Mouse (Mus musculus): ENCODE measurements around the gene Dnmt3l. TPM values are rescaled to one million over a fixed set of nuclear protein-coding genes. Genes with fewer than 3 reads are reported as not detected.
A peak's percentile ranks its signal among the peaks of the same experiment; 100 is the strongest.

The Dnmt3l gene
- polyA plus RNA-seq, 1 experiment from 2014 or later = not detected

- no peak overlapping the region; the same call in 1 of the 2 replicates for H3K9ac ChIP-seq (ENCODE audit: low read length)
Observed at GRCm38 (mm10) chr10:78063122-78063521, 21.4 kb downstream of the Dnmt3l start.

GRCm38 (mm10) chr10:78067226-78067625 is 25.5 kb downstream of the Dnmt3l start:
- Histone ChIP-seq H3K27ac (ENCODE audit: low read depth, low read length) (no peak overlapping the region), H3K4me2 (ENCODE audit: low read depth, low read length, severe bottlenecking) (no peak overlapping the region), H3K9ac (ENCODE audit: low read length) (no peak overlapping the region), H3K36me3 (ENCODE audit: control insufficient read depth, insufficient read depth, low read length) (no peaks in the 10 kb centered on the region), H3K4me1 (replicated peaks; ENCODE audit: control insufficient read depth, insufficient read depth, low read length) (peaks cover 5% of the 10 kb centered on the region; the same call in 1 of the 2 replicates), H3K4me3 (ENCODE audit: low read depth, low read length) (no peak overlapping the region), H3K27me3 (ENCODE audit: control insufficient read depth, insufficient read depth, low read length) (peaks cover 4% of the 10 kb centered on the region; the same call in 1 of the 2 replicates), H3K9me3 (ENCODE audit: control insufficient read depth, low read length) (no peaks in the 10 kb centered on the region)
- WGBS = 39% methylated on average over 4 of the region's 4 CpGs
- ATAC-seq (replicated peaks; ENCODE audit: low FRiP score) (no peak), DNase-seq (ENCODE audit: low spot score) (peak; percentile 60)

More at GRCm38 (mm10) chr10:78063122-78063521, 21.4 kb downstream of the Dnmt3l start:
- no peak overlapping the region for H3K4me3 ChIP-seq (ENCODE audit: low read depth, low read length)
- no peaks in the 10 kb centered on the region for H3K4me1 ChIP-seq (replicated peaks; ENCODE audit: control insufficient read depth, insufficient read depth, low read length)
- H3K9me3 ChIP-seq (ENCODE audit: control insufficient read depth, low read length) = no peaks in the 10 kb centered on the region
- H3K27me3 ChIP-seq (ENCODE audit: control insufficient read depth, insufficient read depth, low read length) = no peaks in the 10 kb centered on the region; the same call in 1 of the 2 replicates
- ATAC-seq (replicated peaks; ENCODE audit: low FRiP score) (no peak), DNase-seq (ENCODE audit: low spot score) (no peak)
- no peak overlapping the region for H3K4me2 ChIP-seq (ENCODE audit: low read depth, low read length, severe bottlenecking)
- WGBS = 89% methylated on average over 9 of the region's 9 CpGs
- H3K36me3 ChIP-seq (ENCODE audit: control insufficient read depth, insufficient read depth, low read length) = no peaks in the 10 kb centered on the region
- H3K27ac ChIP-seq (ENCODE audit: low read depth, low read length) = no peak overlapping the region

DNA sequence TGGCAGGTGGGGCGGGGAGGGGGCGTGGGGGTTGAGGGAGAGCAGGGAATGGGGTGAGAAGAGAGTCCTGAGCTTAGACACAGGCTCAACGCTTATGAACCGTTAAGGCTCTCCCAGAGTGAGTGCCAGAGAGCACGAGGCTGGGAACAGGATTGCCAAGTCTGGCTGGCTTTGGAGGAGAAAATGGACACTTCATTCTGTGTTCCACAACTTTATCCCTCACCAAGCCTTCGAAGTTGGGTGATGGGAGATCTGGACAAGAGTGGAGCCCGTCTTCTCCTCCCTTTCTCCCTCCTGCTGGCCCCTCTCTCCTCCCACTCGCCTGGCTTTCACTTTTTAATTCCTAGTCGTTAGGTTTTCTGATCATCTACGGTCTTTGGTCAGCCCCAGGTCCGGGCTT is 26.8 kb downstream of the Dnmt3l start:
- Histone ChIP-seq H3K9ac (ENCODE audit: low read length) (peak overlapping the region; percentile 50; the same call in 1 of the 2 replicates), H3K27me3 (ENCODE audit: control insufficient read depth, insufficient read depth, low read length) (peaks cover 4% of the 10 kb centered on the region; the same call in 1 of the 2 replicates), H3K36me3 (ENCODE audit: control insufficient read depth, insufficient read depth, low read length) (no peaks in the 10 kb centered on the region), H3K4me1 (replicated peaks; ENCODE audit: control insufficient read depth, insufficient read depth, low read length) (peaks cover 5% of the 10 kb centered on the region; the same call in 1 of the 2 replicates), H3K4me3 (ENCODE audit: low read depth, low read length) (peak overlapping the region; percentile 44), H3K9me3 (ENCODE audit: control insufficient read depth, low read length) (no peaks in the 10 kb centered on the region), H3K4me2 (ENCODE audit: low read depth, low read length, severe bottlenecking) (peak overlapping the region; percentile 86), H3K27ac (ENCODE audit: low read depth, low read length) (no peak overlapping the region)
- 32% methylated on average over 11 of the region's 11 CpGs for WGBS
- ATAC-seq (replicated peaks; ENCODE audit: low FRiP score) (no peak), DNase-seq (ENCODE audit: low spot score) (no peak)

- peak within 1 kb of the TSS; percentile 50 for H3K9ac ChIP-seq (ENCODE audit: low read length)
- DNase-seq (ENCODE audit: low spot score) (peak; percentile 87), ATAC-seq (replicated peaks; ENCODE audit: low FRiP score) (peak; percentile 91)
- WGBS = 1% methylated on average over 66 of the region's 66 CpGs
- peak within 1 kb of the TSS; percentile 44 for H3K4me3 ChIP-seq (ENCODE audit: low read depth, low read length)
- peak within 1 kb of the TSS; percentile 86 for H3K4me2 ChIP-seq (ENCODE audit: low read depth, low read length, severe bottlenecking)
- H3K4me1 ChIP-seq (replicated peaks; ENCODE audit: control insufficient read depth, insufficient read depth, low read length) = peaks cover 5% of the 10 kb centered on the region; the same call in 1 of the 2 replicates
- H3K36me3 ChIP-seq (ENCODE audit: control insufficient read depth, insufficient read depth, low read length) = no peaks in the 10 kb centered on the region
- no peaks in the 10 kb centered on the region for H3K9me3 ChIP-seq (ENCODE audit: control insufficient read depth, low read length)
- peaks cover 4% of the 10 kb centered on the region; the same call in 1 of the 2 replicates for H3K27me3 ChIP-seq (ENCODE audit: control insufficient read depth, insufficient read depth, low read length)
- H3K27ac ChIP-seq (ENCODE audit: low read depth, low read length) = no peak within 1 kb of the TSS
Observed at GRCm38 (mm10) chr10:78069101-78070011, 27.6 kb downstream of the Dnmt3l start, which contains the start of gene Icosl. TSS of gene Icosl (plus strand) at chr10:78069302.

GRCm38 (mm10) chr10:78074151-78074550 is 32.4 kb downstream of the Dnmt3l start:
- Histone ChIP-seq H3K9me3 (ENCODE audit: control insufficient read depth, low read length) (no peaks in the 10 kb centered on the region), H3K4me1 (replicated peaks; ENCODE audit: control insufficient read depth, insufficient read depth, low read length) (0 out of 2 replicates have a peak, but pooled peaks cover 2% of the 10 kb centered on the region), H3K9ac (ENCODE audit: low read length) (no peak overlapping the region), H3K27me3 (ENCODE audit: control insufficient read depth, insufficient read depth, low read length) (peaks cover 2% of the 10 kb centered on the region; the same call in 1 of the 2 replicates), H3K4me2 (ENCODE audit: low read depth, low read length, severe bottlenecking) (no peak overlapping the region), H3K27ac (ENCODE audit: low read depth, low read length) (no peak overlapping the region), H3K36me3 (ENCODE audit: control insufficient read depth, insufficient read depth, low read length) (no peaks in the 10 kb centered on the region), H3K4me3 (ENCODE audit: low read depth, low read length) (no peak overlapping the region)
- WGBS = 76% methylated on average over 4 of the region's 4 CpGs
- ATAC-seq (replicated peaks; ENCODE audit: low FRiP score) (no peak), DNase-seq (ENCODE audit: low spot score) (no peak)

DNA sequence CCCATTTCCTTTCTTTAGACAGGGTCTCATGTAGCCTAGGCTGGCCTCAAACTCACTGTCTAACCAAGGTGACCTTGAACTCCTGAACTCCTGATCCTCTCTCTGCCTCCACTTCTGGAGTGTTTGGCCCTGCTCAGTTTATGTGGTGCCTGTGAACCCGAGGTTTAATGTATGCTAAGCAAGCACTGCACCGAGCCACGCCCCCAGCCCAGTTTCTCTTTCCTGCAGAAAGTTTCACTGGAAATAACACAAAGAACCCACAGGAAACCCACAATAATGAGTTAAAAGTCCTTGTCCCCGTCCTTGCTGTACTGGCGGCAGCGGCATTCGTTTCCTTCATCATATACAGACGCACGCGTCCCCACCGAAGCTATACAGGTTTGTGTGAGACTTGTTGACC is 33.2 kb downstream of the Dnmt3l start:
- Histone ChIP-seq H3K27ac (ENCODE audit: low read depth, low read length) (no peak overlapping the region), H3K4me3 (ENCODE audit: low read depth, low read length) (no peak overlapping the region), H3K4me1 (replicated peaks; ENCODE audit: control insufficient read depth, insufficient read depth, low read length) (no peaks in the 10 kb centered on the region), H3K36me3 (ENCODE audit: control insufficient read depth, insufficient read depth, low read length) (no peaks in the 10 kb centered on the region), H3K4me2 (ENCODE audit: low read depth, low read length, severe bottlenecking) (no peak overlapping the region), H3K27me3 (ENCODE audit: control insufficient read depth, insufficient read depth, low read length) (peaks cover 2% of the 10 kb centered on the region; the same call in 1 of the 2 replicates), H3K9ac (ENCODE audit: low read length) (no peak overlapping the region), H3K9me3 (ENCODE audit: control insufficient read depth, low read length) (no peaks in the 10 kb centered on the region)
- 90% methylated on average over 11 of the region's 11 CpGs for WGBS
- ATAC-seq (replicated peaks; ENCODE audit: low FRiP score) = no peak
- DNase-seq (ENCODE audit: low spot score) = no peak

DNA sequence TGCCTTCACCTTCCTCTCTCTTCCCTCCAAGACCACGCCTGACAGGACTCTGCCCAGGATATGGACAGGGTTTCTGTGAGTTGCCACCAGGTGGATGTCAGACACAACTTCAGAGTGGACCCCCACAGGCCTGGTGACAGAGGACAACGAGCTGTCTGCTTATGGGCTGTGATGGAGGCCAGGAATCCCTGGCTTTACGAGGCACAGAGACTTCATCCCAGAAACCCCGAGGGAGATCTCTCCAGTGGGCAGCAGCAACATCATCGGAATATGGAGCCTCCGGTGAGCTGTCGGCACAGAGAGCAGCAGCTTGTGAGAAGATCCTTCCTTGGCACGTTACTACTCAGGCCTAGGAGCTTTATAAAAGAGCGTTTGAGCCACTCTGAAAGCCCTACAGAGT is 36.1 kb downstream of the Dnmt3l start:
- H3K4me1 ChIP-seq (replicated peaks; ENCODE audit: control insufficient read depth, insufficient read depth, low read length) = no peaks in the 10 kb centered on the region
- H3K27me3 ChIP-seq (ENCODE audit: control insufficient read depth, insufficient read depth, low read length) = no peaks in the 10 kb centered on the region
- H3K9me3 ChIP-seq (ENCODE audit: control insufficient read depth, low read length) = no peaks in the 10 kb centered on the region
- no peaks in the 10 kb centered on the region for H3K36me3 ChIP-seq (ENCODE audit: control insufficient read depth, insufficient read depth, low read length)
- DNase-seq (ENCODE audit: low spot score) = no peak
- ATAC-seq (replicated peaks; ENCODE audit: low FRiP score) = no peak
- no peak overlapping the region for H3K4me3 ChIP-seq (ENCODE audit: low read depth, low read length)
- no peak overlapping the region for H3K4me2 ChIP-seq (ENCODE audit: low read depth, low read length, severe bottlenecking)
- no peak overlapping the region for H3K9ac ChIP-seq (ENCODE audit: low read length)
- WGBS = 84% methylated on average over 9 of the region's 9 CpGs
- no peak overlapping the region for H3K27ac ChIP-seq (ENCODE audit: low read depth, low read length)

DNA sequence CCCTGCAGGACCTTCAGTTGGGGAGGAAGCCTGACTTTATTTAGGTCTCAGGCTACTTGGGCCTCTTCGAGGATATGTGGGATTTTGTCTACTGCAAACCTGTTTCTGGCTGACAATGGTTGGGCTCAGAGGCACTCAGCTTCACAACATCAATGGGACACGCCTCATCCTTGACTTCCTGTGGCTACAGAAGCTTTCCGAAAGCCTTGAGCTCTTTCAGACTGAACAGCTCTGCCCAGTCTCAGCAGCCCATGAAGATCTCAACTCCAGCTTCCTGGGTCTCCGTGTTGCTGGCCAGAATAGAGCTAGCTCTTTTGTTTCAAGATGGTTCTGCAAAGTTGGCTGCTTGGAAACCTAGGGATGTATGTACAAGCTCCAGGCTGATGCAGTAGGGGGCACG is 36.5 kb downstream of the Dnmt3l start:
- Histone ChIP-seq H3K27me3 (ENCODE audit: control insufficient read depth, insufficient read depth, low read length) (no peaks in the 10 kb centered on the region), H3K27ac (ENCODE audit: low read depth, low read length) (no peak overlapping the region), H3K4me2 (ENCODE audit: low read depth, low read length, severe bottlenecking) (no peak overlapping the region), H3K9ac (ENCODE audit: low read length) (no peak overlapping the region), H3K36me3 (ENCODE audit: control insufficient read depth, insufficient read depth, low read length) (no peaks in the 10 kb centered on the region), H3K4me3 (ENCODE audit: low read depth, low read length) (no peak overlapping the region), H3K9me3 (ENCODE audit: control insufficient read depth, low read length) (no peaks in the 10 kb centered on the region), H3K4me1 (replicated peaks; ENCODE audit: control insufficient read depth, insufficient read depth, low read length) (no peaks in the 10 kb centered on the region)
- ATAC-seq (replicated peaks; ENCODE audit: low FRiP score) = no peak
- no peak for DNase-seq (ENCODE audit: low spot score)
- 83% methylated on average over 5 of the region's 5 CpGs for WGBS
